Mouse (Mus musculus) kidney, postnatal 0 days (tissue): ENCODE results near the gene Ranbp3l. TPM values are rescaled to one million over a fixed set of nuclear protein-coding genes. Genes with fewer than 3 reads are reported as not detected.
A peak's percentile ranks its signal among the peaks of the same experiment; 100 is the strongest.

Experiments
- ATAC-seq: fragments of 200-750 bp; cut with Nextera tagmentation; replicated peaks from 2 replicates; pipeline ENCODE4 v1.8.0; 2017; ENCODE audit warnings: low read depth, moderate number of reproducible peaks, moderate TSS enrichment, moderate library complexity; ENCODE audit not compliant: low FRiP score
- DNase-seq: peaks from one replicate; pipeline ENCODE4 v3.0.0-alpha.2; 2016; ENCODE audit warnings: low spot score
- H3K27ac ChIP-seq: fragments of 300-500 bp; sonication (generic); 2 replicates; pipeline ENCODE4 v1.5.1; 2014; ENCODE audit warnings: mild to moderate bottlenecking
- H3K27me3 ChIP-seq: fragments of 300-500 bp; sonication (generic); 2 replicates; pipeline ENCODE4 v1.6.1; 2014; ENCODE audit warnings: low read length, mixed read lengths; ENCODE audit not compliant: insufficient read depth
- H3K36me3 ChIP-seq: fragments of 300-500 bp; sonication (generic); 2 replicates; pipeline ENCODE4 v1.6.1; 2014; ENCODE audit warnings: low read length, mixed read lengths; ENCODE audit not compliant: insufficient read depth
- H3K4me1 ChIP-seq: fragments of 300-500 bp; sonication (generic); replicated peaks from 2 replicates; pipeline ENCODE4 v1.6.1; 2014; ENCODE audit warnings: antibody characterized with exemption, low read length, mixed read lengths; ENCODE audit not compliant: insufficient read depth
- H3K4me2 ChIP-seq: fragments of 300-500 bp; sonication (generic); 2 replicates; pipeline ENCODE4 v1.6.1; 2014; ENCODE audit warnings: mild to moderate bottlenecking, low read length, moderate library complexity, mixed read lengths
- H3K4me3 ChIP-seq: fragments of 300-500 bp; sonication (generic); replicated peaks from 2 replicates; pipeline ENCODE4 v1.5.1; 2014; ENCODE audit warnings: low read depth, low read length
- H3K9ac ChIP-seq: fragments of 300-500 bp; sonication (generic); 2 replicates; pipeline ENCODE4 v1.6.1; 2014; ENCODE audit warnings: low read depth, low read length
- H3K9me3 ChIP-seq: fragments of 300-500 bp; sonication (generic); replicated peaks from 2 replicates; pipeline ENCODE4 v1.6.1; 2016; ENCODE audit warnings: low read length, inconsistent platforms, mixed read lengths
- CTCF ChIP-seq: IDR thresholded peaks from 2 replicates; pipeline ENCODE4 v1.5.1; 2016; ENCODE audit warnings: antibody characterized with exemption, low read depth, mild to moderate bottlenecking, moderate library complexity
- WGBS: fragments of 180-500 bp; shearing (Covaris S2); extraction: QIAGEN DNeasy Blood & Tissue Kit; methylation state at CpG from one replicate; pipeline ENCODE4 v1.1.7; 2014; 5-methylcytosine and 5-hydroxymethylcytosine counted together
- polyA plus RNA-seq: library from polyadenylated mRNA; unstranded; fragments of >200 nt; fragmentation: Nextera tagmentation; extraction: Ambion mirVana; gene quantifications from 2 replicates; pipeline ENCODE4 v1.2.1, GENCODE M21; 2015

The Ranbp3l gene
- polyA plus RNA-seq, 1 experiment from 2014 or later, result 37.8 TPM

DNA sequence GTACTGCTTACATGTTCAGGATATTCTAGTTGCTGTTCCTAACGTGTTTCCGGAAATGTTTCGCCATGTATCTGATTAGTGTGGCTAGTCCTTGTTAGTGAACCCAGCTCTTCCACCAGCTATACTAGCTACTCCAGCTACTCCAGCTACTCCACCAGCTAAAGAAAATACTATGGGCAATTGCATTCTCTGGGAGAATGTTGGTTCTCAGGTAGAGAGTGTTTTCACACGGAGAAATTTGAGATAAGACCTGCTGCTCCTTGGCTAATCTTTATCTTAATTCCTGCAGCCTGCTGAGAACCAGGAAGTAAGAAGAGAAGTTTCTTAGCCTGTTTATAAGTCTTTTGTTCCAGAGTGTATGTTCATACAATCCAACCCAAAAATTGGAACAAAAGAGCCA, 112.5 kb downstream of the Ranbp3l start:
- H3K4me1 ChIP-seq, result peaks cover 16% of the 10 kb centered on the region; the same call in 1 of the 2 replicates
- no peaks in the 10 kb centered on the region for H3K36me3 ChIP-seq
- H3K9me3 ChIP-seq, result no peaks in the 10 kb centered on the region
- TF ChIP-seq CTCF, result no peak
- H3K4me3 ChIP-seq, result no peak overlapping the region
- no peak for DNase-seq
- no peak overlapping the region for H3K4me2 ChIP-seq
- ATAC-seq, result no peak
- no peak overlapping the region for H3K9ac ChIP-seq
- no peaks in the 10 kb centered on the region for H3K27me3 ChIP-seq
- H3K27ac ChIP-seq, result 0 out of 2 replicates have a peak overlapping the region, but pooled peaks have one; percentile 28
- 63% methylated on average over 4 of the region's 4 CpGs for WGBS

- H3K27me3 ChIP-seq, result no peaks in the 10 kb centered on the region
- no peaks in the 10 kb centered on the region for H3K9me3 ChIP-seq
- 88% methylated on average over 3 of the region's 3 CpGs for WGBS
- no peak overlapping the region for H3K4me3 ChIP-seq
- H3K36me3 ChIP-seq, result no peaks in the 10 kb centered on the region
- TF ChIP-seq CTCF, result no peak
- DNase-seq (no peak), ATAC-seq (no peak)
- no peak overlapping the region for H3K27ac ChIP-seq
- 0 out of 2 replicates have a peak, but pooled peaks cover 11% of the 10 kb centered on the region for H3K4me1 ChIP-seq
- no peak overlapping the region for H3K4me2 ChIP-seq
- no peak overlapping the region for H3K9ac ChIP-seq
Measured at GRCm38 (mm10) chr15:9081294-9081693, 113.5 kb downstream of the Ranbp3l start.

DNA sequence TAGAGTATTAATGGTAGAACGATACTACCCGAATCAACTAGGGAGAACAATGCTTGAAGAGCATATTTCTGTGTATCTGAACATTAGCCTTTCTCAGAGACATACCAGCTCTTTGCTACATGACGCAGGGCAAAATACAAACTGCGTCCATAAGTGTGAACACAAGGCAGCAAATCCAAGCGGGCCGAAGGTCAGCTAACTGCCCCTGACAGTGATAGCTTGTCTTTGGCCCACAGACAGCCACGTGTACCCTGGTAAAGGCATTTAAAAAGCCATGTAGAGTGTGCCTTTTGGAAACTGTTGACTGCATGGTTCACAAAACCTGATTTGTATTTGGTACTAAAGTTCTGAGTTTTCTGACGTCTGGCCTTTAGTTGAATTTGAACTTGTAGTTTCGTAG, 115.0 kb downstream of the Ranbp3l start:
- no peak for TF ChIP-seq CTCF
- H3K36me3 ChIP-seq, result no peaks in the 10 kb centered on the region
- no peak overlapping the region for H3K27ac ChIP-seq
- H3K9me3 ChIP-seq, result no peaks in the 10 kb centered on the region
- H3K4me1 ChIP-seq, result 0 out of 2 replicates have a peak, but pooled peaks cover 11% of the 10 kb centered on the region
- 82% methylated on average over 9 of the region's 9 CpGs for WGBS
- no peak overlapping the region for H3K4me3 ChIP-seq
- ATAC-seq, result no peak
- no peak overlapping the region for H3K9ac ChIP-seq
- no peak for DNase-seq
- H3K4me2 ChIP-seq, result no peak overlapping the region
- H3K27me3 ChIP-seq, result no peaks in the 10 kb centered on the region

DNA sequence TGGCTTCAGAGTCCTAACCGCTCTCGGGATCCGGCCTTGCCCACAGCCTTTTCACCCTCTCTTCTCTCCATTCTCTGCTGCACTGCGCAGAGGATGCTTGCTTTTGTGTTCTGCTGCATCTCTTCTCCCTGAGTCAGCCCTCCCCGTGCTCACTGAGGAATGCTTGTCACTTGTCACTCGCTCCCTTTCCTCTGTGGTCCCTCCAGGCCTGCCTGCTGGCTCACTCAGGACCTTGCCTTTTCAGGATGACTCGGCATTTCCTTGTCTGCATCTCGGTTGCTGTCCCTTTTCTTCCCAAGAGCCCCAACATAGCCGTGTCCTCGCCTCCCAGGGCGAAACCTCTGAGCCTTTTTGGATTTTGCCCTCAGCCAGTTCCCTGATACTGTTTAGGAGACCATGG, 119.1 kb downstream of the Ranbp3l start:
- ATAC-seq, result no peak
- no peaks in the 10 kb centered on the region for H3K27me3 ChIP-seq

DNA sequence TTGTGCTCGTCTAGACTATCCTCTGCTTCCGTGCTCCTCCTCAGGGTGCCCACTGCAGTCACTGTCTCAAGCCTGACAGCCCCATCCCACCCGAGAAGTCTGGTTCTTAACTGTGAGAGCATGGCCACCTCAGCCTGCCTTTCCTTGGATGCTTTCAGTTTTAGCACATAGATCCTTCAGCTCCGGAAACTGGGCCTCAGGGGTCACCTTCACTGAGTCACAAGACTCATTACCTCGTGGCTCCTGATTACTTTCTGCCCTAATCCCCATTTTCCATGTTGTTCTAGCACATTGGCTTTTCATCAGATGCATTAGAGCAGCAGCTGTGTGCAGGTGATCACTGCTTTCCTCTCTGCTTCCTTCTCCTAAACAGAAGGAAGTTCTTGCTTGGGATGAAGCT, 119.7 kb downstream of the Ranbp3l start:
- no peak for DNase-seq
- no peak overlapping the region for H3K4me3 ChIP-seq
- H3K9ac ChIP-seq, result no peak overlapping the region
- H3K27me3 ChIP-seq, result no peaks in the 10 kb centered on the region
- H3K36me3 ChIP-seq, result no peaks in the 10 kb centered on the region
- no peak for ATAC-seq
- no peak overlapping the region for H3K4me2 ChIP-seq
- H3K27ac ChIP-seq, result no peak overlapping the region
- WGBS, result 79% methylated on average over 5 of the region's 5 CpGs
- peaks cover 6% of the 10 kb centered on the region for H3K4me1 ChIP-seq
- no peak for TF ChIP-seq CTCF
- H3K9me3 ChIP-seq, result no peaks in the 10 kb centered on the region

More for the DNA sequence above, 119.1 kb downstream of the Ranbp3l start:
- Histone ChIP-seq H3K4me1 (peaks cover 6% of the 10 kb centered on the region), H3K27ac (no peak overlapping the region), H3K4me3 (no peak overlapping the region), H3K9ac (no peak overlapping the region), H3K36me3 (no peaks in the 10 kb centered on the region), H3K4me2 (no peak overlapping the region), H3K9me3 (no peaks in the 10 kb centered on the region)
- 75% methylated on average over 11 of the region's 11 CpGs for WGBS
- no peak for TF ChIP-seq CTCF
- no peak for DNase-seq

- peak overlapping the region; percentile 57; the same call in 1 of the 2 replicates for H3K27ac ChIP-seq
- 87% methylated on average over 17 of the region's 17 CpGs for WGBS
- no peak for TF ChIP-seq CTCF
- DNase-seq (no peak), ATAC-seq (no peak)
- H3K27me3 ChIP-seq, result no peaks in the 10 kb centered on the region
- H3K36me3 ChIP-seq, result no peaks in the 10 kb centered on the region
- peaks cover 6% of the 10 kb centered on the region for H3K4me1 ChIP-seq
- no peak overlapping the region for H3K9ac ChIP-seq
- no peak overlapping the region for H3K4me2 ChIP-seq
- H3K9me3 ChIP-seq, result no peaks in the 10 kb centered on the region
- no peak overlapping the region for H3K4me3 ChIP-seq
Measured at GRCm38 (mm10) chr15:9087895-9088682, 120.3 kb downstream of the Ranbp3l start.

- no peaks in the 10 kb centered on the region for H3K27me3 ChIP-seq
- peaks cover 6% of the 10 kb centered on the region for H3K4me1 ChIP-seq
- H3K4me3 ChIP-seq, result no peak overlapping the region
- H3K36me3 ChIP-seq, result no peaks in the 10 kb centered on the region
- H3K9ac ChIP-seq, result no peak overlapping the region
- peak overlapping the region; percentile 57; the same call in 1 of the 2 replicates for H3K27ac ChIP-seq
- no peak for TF ChIP-seq CTCF
- 51% methylated on average over 8 of the region's 8 CpGs for WGBS
- no peak for ATAC-seq
- no peak overlapping the region for H3K4me2 ChIP-seq
- DNase-seq, result no peak
- H3K9me3 ChIP-seq, result no peaks in the 10 kb centered on the region
Measured at GRCm38 (mm10) chr15:9088683-9089072, 120.9 kb downstream of the Ranbp3l start.
